Mouse (Mus musculus): Measurements from ENCODE around the gene Prpsap1.

GRCm38 (mm10) chr11:116499018-116499417 is 5.0 kb upstream of the Prpsap1 start:
- TF ChIP-seq POLR2A (IDR thresholded peaks at IDR 0.05; ENCODE audit: insufficient read depth, low read depth, low read length) (no peak), CTCF (IDR thresholded peaks at IDR 0.05; ENCODE audit: insufficient read depth, low read depth, low read length) (no peak)
